Mouse (Mus musculus): ENCODE results near the gene Klf3. TPM values are rescaled to one million over a fixed set of nuclear protein-coding genes. Genes with fewer than 3 reads are reported as not detected.

Klf3 gene
- polyA plus RNA-seq, 1 experiment from 2014 or later, result 63.1 TPM

DNA sequence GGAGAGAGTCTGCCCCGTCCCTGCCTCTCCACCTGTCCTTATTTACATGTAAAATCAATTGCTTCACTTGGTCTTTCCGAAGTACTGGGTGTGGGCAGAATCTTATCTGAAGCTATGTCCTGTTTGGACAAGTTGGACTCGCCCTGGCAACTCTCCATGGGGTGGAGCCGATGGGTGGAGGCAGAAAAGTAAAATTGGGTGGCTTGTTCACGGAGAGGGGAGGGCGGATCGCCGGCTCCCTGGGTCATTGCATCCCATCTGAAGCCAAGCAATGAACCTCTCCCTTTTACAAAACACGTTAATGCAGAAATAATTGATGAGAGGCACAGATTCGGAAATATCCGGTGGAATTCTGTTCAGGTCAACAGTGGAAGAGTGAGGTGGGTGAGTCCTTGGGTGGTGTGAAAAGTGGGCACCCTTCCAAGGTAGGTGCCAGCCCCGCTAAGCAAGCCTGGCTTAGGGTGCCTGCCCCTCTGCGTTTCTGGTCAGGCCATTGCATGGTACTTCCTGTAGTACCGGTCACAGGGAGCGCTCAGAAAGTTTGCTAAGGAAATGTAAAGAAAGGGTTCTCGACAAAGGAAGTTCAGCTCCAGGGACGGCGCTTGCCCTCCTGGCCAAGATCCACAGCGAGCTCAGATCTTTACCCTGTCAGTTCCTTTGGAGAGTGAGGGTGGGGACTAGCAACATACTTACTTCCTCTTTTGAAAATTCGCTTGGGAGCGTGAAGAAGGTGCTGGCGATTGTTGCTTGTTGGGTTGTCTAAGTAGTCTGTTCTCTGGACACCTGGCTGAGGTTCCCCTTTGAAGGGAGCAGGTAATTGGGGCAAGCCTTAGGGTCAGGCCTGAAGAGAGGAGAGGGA lies 9.2 kb downstream of the Klf3 start:
- Histone ChIP-seq H3K4me3 (peak overlapping the region; percentile 46), H3K4me1 (peaks cover 71% of the 10 kb centered on the region), H3K9me3 (replicated peaks) (no peaks in the 10 kb centered on the region), H3K27ac (replicated peaks) (peak overlapping the region; percentile 95), H3K36me3 (peaks cover 52% of the 10 kb centered on the region), H3K27me3 (ENCODE audit: low read depth, poor library complexity, severe bottlenecking) (no peaks in the 10 kb centered on the region)
- DNase-seq (ENCODE audit: low spot score), result peak; percentile 31
- 16% methylated on average over 22 of the region's 22 CpGs for WGBS

DNA sequence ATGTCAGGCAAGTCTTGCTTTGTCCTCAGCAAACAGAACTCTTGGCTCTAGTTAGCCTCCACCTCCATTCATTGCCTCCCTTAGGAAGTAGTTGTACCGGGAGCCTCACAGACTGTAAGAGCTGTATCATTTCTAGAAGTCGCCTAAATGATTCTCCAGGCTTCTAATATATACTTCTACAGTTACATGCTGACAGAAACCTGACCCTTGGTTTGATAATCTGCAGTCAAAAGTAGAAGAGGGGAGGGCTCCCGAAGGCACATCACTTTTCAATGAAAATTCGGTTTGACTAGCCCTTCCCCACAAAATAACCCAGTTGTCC lies 9.8 kb downstream of the Klf3 start:
- Histone ChIP-seq H3K4me3 (peak overlapping the region; percentile 46), H3K27ac (replicated peaks) (peak overlapping the region; percentile 95), H3K9me3 (replicated peaks) (no peaks in the 10 kb centered on the region), H3K27me3 (ENCODE audit: low read depth, poor library complexity, severe bottlenecking) (no peaks in the 10 kb centered on the region), H3K4me1 (peaks cover 66% of the 10 kb centered on the region), H3K36me3 (peaks cover 54% of the 10 kb centered on the region)
- DNase-seq (ENCODE audit: low spot score), result no peak
- 36% methylated on average over 4 of the region's 4 CpGs for WGBS

DNA sequence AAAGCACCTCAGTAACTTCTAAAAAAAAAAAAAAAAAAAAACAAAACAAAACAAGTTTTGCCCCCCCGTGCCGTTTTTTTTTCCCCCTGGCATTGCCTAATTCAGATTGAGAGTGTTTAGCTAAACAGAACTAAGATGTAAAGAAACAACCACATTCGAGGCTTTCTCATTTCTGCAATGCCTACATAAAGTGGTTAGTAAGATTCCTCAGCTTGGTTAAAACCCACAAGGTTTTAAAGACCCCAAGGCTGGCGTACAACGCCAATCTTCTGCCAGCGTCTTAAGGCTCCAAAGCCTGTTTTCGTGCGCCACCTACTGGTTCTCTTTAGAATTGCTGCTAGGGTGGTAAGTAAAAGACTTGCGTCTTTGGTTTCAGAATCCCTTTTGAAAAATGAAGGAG lies 10.2 kb downstream of the Klf3 start:
- Histone ChIP-seq H3K27me3 (ENCODE audit: low read depth, poor library complexity, severe bottlenecking) (no peaks in the 10 kb centered on the region), H3K4me1 (peaks cover 61% of the 10 kb centered on the region), H3K36me3 (peaks cover 54% of the 10 kb centered on the region), H3K9me3 (replicated peaks) (no peaks in the 10 kb centered on the region), H3K27ac (replicated peaks) (0 out of 2 replicates have a peak overlapping the region, but pooled peaks have one; percentile 33), H3K4me3 (no peak overlapping the region; the same call in 1 of the 2 replicates)
- 14% methylated on average over 9 of the region's 9 CpGs for WGBS
- DNase-seq (ENCODE audit: low spot score), result peak; percentile 82

DNA sequence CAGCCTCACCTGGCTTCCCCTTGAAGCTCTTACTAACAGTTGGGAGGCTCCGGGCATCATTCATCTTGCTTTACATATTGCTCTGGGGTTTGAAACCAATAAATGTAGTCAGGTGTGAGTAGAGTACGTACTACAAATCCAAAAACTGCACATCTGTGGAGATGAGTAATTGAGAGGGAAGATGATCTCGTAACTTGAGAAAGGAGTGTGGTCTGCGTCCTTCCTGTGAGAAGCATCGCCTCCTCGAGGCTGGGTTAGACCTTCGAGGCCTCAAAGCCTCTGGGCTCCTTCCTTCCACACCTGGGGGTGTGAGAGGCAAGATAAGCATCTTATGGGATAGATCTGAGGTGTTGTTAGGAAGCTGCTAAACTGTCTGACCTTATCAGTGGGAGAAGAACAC lies 11.2 kb downstream of the Klf3 start:
- Histone ChIP-seq H3K27me3 (ENCODE audit: low read depth, poor library complexity, severe bottlenecking) (no peaks in the 10 kb centered on the region), H3K9me3 (replicated peaks) (no peaks in the 10 kb centered on the region), H3K36me3 (peaks cover 54% of the 10 kb centered on the region), H3K4me3 (no peak overlapping the region), H3K27ac (replicated peaks) (no peak overlapping the region), H3K4me1 (peaks cover 51% of the 10 kb centered on the region)
- WGBS, result 89% methylated on average over 7 of the region's 7 CpGs
- DNase-seq (ENCODE audit: low spot score), result no peak

DNA sequence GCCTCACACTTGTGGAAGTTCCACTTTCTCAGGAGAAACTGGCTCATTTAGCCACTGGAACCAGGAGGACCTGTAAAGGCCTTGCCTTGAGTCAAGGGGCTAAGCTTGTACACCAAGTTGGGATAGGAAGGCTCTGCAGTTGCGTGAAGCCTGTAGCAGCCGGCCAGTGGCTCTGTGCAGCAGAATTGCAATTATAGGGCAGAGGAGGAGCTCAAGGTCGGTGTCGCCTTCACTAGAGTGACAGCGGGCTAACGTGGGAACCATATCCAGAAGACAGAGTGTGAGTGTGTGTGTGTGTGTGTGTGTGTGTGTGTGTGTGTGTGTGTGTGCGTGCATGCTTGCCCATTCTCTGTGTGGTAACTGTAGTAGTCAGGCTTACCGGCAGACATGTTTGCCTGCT lies 12.4 kb downstream of the Klf3 start:
- WGBS, result 94% methylated on average over 8 of the region's 8 CpGs
- Histone ChIP-seq H3K4me1 (peaks cover 39% of the 10 kb centered on the region), H3K4me3 (no peak overlapping the region), H3K27me3 (ENCODE audit: low read depth, poor library complexity, severe bottlenecking) (no peaks in the 10 kb centered on the region), H3K27ac (replicated peaks) (peak overlapping the region; percentile 49; the same call in 1 of the 2 replicates), H3K36me3 (peaks cover 57% of the 10 kb centered on the region), H3K9me3 (replicated peaks) (no peaks in the 10 kb centered on the region)
- no peak for DNase-seq (ENCODE audit: low spot score)

DNA sequence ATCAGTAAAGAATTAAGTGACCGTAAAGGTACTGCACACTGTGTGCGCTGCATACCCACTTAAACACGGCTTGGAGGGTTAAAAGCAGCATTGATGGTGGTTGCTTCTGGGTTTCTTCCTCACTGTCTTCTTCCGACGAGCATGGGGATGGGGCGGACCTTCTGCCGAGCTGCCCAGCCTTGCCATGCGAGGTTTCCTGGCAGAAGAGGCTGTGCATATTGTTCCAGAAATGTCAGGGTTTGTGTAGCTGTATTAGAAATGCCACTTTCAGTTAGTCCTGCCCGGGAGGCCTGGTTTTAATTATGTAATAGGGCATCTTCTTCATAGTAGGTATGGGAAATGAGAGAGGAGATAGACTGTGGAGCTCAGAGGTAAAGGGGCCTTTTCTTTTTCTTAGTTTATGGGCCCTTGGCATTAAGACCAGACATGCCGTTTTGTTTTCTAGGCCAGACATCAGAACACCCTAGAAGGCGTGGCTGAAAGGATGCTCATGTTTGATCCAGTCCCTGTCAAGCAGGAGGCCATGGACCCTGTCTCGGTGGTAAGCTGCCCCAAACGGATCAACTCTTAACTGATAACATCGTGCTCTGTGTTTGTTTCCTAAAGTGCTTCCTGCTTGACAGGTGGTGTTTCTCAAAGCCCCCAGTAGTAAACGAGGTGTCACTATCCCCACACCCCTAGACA lies 13.2 kb downstream of the Klf3 start:
- Histone ChIP-seq H3K9me3 (replicated peaks) (no peaks in the 10 kb centered on the region), H3K27me3 (ENCODE audit: low read depth, poor library complexity, severe bottlenecking) (no peaks in the 10 kb centered on the region), H3K36me3 (peaks cover 65% of the 10 kb centered on the region), H3K27ac (replicated peaks) (no peak overlapping the region), H3K4me3 (no peak overlapping the region), H3K4me1 (peaks cover 31% of the 10 kb centered on the region)
- no peak for DNase-seq (ENCODE audit: low spot score)
- WGBS, result 88% methylated on average over 15 of the region's 15 CpGs

DNA sequence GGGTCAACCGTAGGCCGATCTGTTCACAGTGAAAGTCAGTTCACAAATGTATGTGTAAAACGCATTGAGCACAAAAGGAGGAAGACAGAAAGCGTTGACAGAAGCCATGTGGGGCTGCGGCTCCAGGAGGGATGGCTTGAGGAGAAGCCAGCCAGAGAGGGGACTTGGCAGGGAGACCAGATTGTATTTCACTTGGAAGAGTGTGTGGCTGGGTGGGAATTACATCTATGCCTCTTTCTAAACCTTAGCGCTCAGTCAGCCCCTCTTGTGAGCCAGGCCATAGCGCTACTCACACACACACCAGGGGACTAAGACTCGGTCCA lies 13.7 kb downstream of the Klf3 start:
- peaks cover 70% of the 10 kb centered on the region for H3K36me3 ChIP-seq
- H3K27ac ChIP-seq (replicated peaks), result no peak overlapping the region
- no peaks in the 10 kb centered on the region for H3K9me3 ChIP-seq (replicated peaks)
- no peaks in the 10 kb centered on the region for H3K27me3 ChIP-seq (ENCODE audit: low read depth, poor library complexity, severe bottlenecking)
- 96% methylated on average over 8 of the region's 8 CpGs for WGBS
- no peak for DNase-seq (ENCODE audit: low spot score)
- peaks cover 26% of the 10 kb centered on the region for H3K4me1 ChIP-seq
- H3K4me3 ChIP-seq, result no peak overlapping the region

DNA sequence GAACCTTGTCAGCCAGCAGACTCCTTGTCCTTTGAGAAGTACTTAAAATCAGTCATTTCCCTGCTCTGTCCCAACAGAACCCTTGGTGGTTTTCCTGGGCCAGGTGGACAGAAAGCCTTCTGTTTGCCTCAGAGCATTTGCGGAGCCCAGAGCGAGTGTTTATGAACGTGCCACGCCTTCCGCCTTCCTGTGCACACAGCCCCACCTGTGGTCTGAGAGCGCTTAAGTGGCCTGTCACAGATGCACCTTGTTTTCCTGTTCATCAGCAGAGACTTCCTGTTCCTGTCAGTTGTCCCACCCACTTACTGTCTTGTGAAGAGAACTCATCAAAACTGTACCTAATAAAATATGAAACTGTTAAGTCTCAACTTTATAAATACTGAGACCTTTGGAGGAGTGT lies 16.2 kb downstream of the Klf3 start:
- no peak for DNase-seq (ENCODE audit: low spot score)
- H3K4me3 ChIP-seq, result no peak overlapping the region
- no peak overlapping the region for H3K27ac ChIP-seq (replicated peaks)
- peaks cover 6% of the 10 kb centered on the region; the same call in 1 of the 2 replicates for H3K4me1 ChIP-seq
- H3K36me3 ChIP-seq, result peaks cover 94% of the 10 kb centered on the region
- no peaks in the 10 kb centered on the region for H3K27me3 ChIP-seq (ENCODE audit: low read depth, poor library complexity, severe bottlenecking)
- WGBS, result 89% methylated on average over 6 of the region's 6 CpGs
- no peaks in the 10 kb centered on the region for H3K9me3 ChIP-seq (replicated peaks)

DNA sequence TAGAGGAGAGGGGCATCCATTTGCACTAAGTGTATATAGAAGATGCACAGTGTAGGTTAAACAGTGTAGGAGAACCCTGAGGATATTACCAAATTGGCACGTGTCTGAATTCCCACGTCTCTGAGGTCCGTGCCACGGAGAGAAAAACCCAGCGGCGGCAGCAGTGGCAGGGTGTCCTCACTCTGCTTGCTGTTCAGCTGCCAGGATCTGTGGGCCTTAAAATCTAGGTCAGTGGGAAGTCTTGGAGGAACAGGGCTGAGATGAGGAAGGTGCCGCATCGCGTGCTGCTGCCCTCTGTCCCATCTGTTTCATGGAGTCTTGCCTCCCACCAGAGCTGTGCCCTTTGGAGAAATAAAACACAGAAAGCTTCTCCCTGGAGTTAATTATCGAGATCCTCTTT lies 16.9 kb downstream of the Klf3 start:
- H3K36me3 ChIP-seq, result peaks cover 100% of the 10 kb centered on the region
- no peak for DNase-seq (ENCODE audit: low spot score)
- 96% methylated on average over 10 of the region's 10 CpGs for WGBS

DNA sequence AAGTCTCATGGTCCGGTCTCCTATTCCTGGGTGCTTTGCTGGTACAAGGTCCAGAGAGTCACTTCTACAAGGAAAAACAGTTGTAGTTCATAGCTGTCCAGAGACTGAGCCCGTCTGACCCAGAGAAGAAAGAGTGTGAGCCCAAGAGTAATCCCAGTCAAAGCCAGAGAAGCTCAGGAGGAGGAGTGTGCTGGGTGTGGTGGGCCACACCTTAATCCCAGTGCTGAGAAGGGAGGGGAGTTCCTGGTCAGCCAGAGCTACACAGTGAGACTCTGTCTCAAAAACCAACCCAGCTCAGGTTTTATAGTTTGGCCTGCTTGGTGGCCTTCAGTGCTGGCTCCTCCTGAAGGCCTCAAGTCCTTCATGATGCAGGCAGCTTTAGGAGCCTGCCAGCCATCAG lies 18.1 kb downstream of the Klf3 start:
- no peak for DNase-seq (ENCODE audit: low spot score)
- no peaks in the 10 kb centered on the region for H3K4me1 ChIP-seq
- no peak overlapping the region for H3K4me3 ChIP-seq
- peaks cover 100% of the 10 kb centered on the region for H3K36me3 ChIP-seq
- H3K27ac ChIP-seq (replicated peaks), result no peak overlapping the region
- WGBS, result 93% methylated on average over 2 of the region's 2 CpGs
- H3K9me3 ChIP-seq (replicated peaks), result no peaks in the 10 kb centered on the region
- H3K27me3 ChIP-seq (ENCODE audit: low read depth, poor library complexity, severe bottlenecking), result no peaks in the 10 kb centered on the region

More for the DNA sequence above, 16.9 kb downstream of the Klf3 start:
- Histone ChIP-seq H3K9me3 (replicated peaks) (no peaks in the 10 kb centered on the region), H3K27ac (replicated peaks) (no peak overlapping the region), H3K27me3 (ENCODE audit: low read depth, poor library complexity, severe bottlenecking) (no peaks in the 10 kb centered on the region), H3K4me3 (no peak overlapping the region), H3K4me1 (peaks cover 6% of the 10 kb centered on the region; the same call in 1 of the 2 replicates)

DNA sequence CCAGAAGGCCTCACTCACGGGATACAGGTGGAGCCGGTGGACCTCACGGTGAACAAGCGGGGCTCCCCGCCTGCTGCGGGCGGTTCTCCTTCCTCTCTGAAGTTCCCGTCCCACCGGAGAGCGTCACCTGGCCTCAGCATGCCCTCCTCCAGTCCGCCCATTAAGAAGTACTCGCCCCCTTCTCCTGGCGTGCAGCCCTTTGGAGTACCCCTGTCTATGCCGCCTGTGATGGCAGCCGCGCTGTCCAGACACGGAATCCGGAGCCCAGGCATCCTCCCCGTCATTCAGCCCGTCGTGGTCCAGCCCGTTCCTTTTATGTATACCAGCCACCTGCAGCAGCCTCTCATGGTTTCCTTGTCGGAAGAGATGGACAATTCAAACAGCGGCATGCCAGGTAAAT lies 18.8 kb downstream of the Klf3 start:
- H3K4me3 ChIP-seq, result no peak overlapping the region
- H3K4me1 ChIP-seq, result no peaks in the 10 kb centered on the region

DNA sequence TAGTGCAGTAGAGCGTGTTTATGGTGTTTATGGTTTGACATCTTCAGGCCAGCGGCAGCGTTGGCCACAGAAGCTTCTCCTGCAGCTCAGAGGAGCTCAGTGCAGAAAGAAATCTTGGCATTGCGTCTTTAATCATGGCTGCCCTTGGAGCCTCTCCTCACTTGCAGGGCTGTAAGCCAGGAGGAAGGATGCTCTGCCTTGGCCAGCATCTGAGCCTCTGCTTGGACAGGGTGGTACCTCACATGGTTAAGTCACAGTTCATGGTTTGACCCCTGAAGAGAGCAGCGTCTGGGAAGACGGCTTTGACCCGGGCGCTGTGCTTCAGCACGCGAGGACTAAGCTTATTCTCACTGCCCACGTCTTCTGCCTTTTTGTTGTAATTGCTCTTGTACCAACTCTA lies 20.2 kb downstream of the Klf3 start:
- Histone ChIP-seq H3K9me3 (replicated peaks) (no peaks in the 10 kb centered on the region), H3K36me3 (peaks cover 100% of the 10 kb centered on the region), H3K27ac (replicated peaks) (no peak overlapping the region), H3K4me1 (no peaks in the 10 kb centered on the region), H3K4me3 (no peak overlapping the region), H3K27me3 (ENCODE audit: low read depth, poor library complexity, severe bottlenecking) (no peaks in the 10 kb centered on the region)
- DNase-seq (ENCODE audit: low spot score), result no peak
- WGBS, result 98% methylated on average over 11 of the region's 11 CpGs

More for the DNA sequence above, 18.8 kb downstream of the Klf3 start:
- Histone ChIP-seq H3K36me3 (peaks cover 100% of the 10 kb centered on the region), H3K27ac (replicated peaks) (no peak overlapping the region), H3K27me3 (ENCODE audit: low read depth, poor library complexity, severe bottlenecking) (no peaks in the 10 kb centered on the region), H3K9me3 (replicated peaks) (no peaks in the 10 kb centered on the region)
- DNase-seq (ENCODE audit: low spot score), result no peak
- 94% methylated on average over 24 of the region's 24 CpGs for WGBS

DNA sequence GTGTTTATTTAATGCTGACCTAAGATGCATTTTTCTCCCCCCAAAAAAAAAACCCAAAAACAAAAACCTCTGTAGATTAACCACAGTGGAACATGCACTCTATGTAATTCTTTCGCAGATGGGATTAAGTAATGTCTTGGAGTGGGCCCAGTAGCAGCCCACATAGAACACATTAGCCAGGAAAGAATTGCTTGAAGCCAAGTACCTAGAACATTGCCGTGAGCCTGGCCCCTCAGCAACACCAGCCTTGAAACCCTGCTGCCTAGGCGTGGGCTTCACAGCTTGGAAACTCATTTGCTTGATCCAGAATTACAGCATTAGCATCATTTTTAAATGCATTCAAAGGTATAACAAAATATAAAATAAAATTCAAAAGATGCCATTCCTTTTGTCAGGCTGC lies 21.6 kb downstream of the Klf3 start:
- no peaks in the 10 kb centered on the region for H3K4me1 ChIP-seq
- no peak for DNase-seq (ENCODE audit: low spot score)
- H3K27ac ChIP-seq (replicated peaks), result no peak overlapping the region
- H3K9me3 ChIP-seq (replicated peaks), result no peaks in the 10 kb centered on the region
- 93% methylated on average over 3 of the region's 3 CpGs for WGBS
- peaks cover 100% of the 10 kb centered on the region for H3K36me3 ChIP-seq
- no peaks in the 10 kb centered on the region for H3K27me3 ChIP-seq (ENCODE audit: low read depth, poor library complexity, severe bottlenecking)
- no peak overlapping the region for H3K4me3 ChIP-seq
